Mouse (Mus musculus) ES-E14 (cell line): ENCODE results near the gene Mog. TPM values are rescaled to one million over a fixed set of nuclear protein-coding genes. Genes with fewer than 3 reads are reported as not detected.
A peak's percentile ranks its signal among the peaks of the same experiment; 100 is the strongest.

Experiments
- DNase-seq: peaks from one replicate; pipeline ENCODE4 v3.0.0-alpha.2; 2013; ENCODE audit warnings: low read depth, low spot score
- H3K27ac ChIP-seq: 2 replicates; pipeline ENCODE4 v1.5.1; 2012; ENCODE audit warnings: low read depth, mild to moderate bottlenecking, low read length, moderate library complexity, mixed read lengths; ENCODE audit not compliant: poor library complexity, insufficient read depth, severe bottlenecking
- H3K36me3 ChIP-seq: 2 replicates; pipeline ENCODE4 v1.6.1; 2012; ENCODE audit warnings: mild to moderate bottlenecking, low read length, moderate library complexity, mixed read lengths; ENCODE audit not compliant: control insufficient read depth, poor library complexity, insufficient read depth, severe bottlenecking
- H3K4me1 ChIP-seq, 2 experiments: fragments of 150-350 bp in 1 of 2; sonication (generic) in 1 of 2; 2 replicates each; pipeline ENCODE4 v1.6.1; 2012; ENCODE audit warnings: low read length in 2 of 2, mild to moderate bottlenecking in 1 of 2, mixed read lengths in 1 of 2; ENCODE audit not compliant: control insufficient read depth in 2 of 2, insufficient read depth in 2 of 2, poor library complexity in 1 of 2
- H3K4me3 ChIP-seq, 2 experiments: fragments of 150-350 bp in 1 of 2; sonication (generic) in 1 of 2; 2 replicates each; pipeline ENCODE4 v1.5.1; 2012; ENCODE audit warnings: low read length in 2 of 2, low read depth in 1 of 2, mild to moderate bottlenecking in 1 of 2, mixed read lengths in 1 of 2; ENCODE audit not compliant: insufficient read depth in 1 of 2, poor library complexity in 1 of 2, severe bottlenecking in 1 of 2
- H3K9ac ChIP-seq: 2 replicates; pipeline ENCODE4 v1.6.1; 2012; ENCODE audit warnings: low read depth, mild to moderate bottlenecking, low read length, mixed read lengths; ENCODE audit not compliant: poor library complexity, insufficient read depth, severe bottlenecking
- H3K9me3 ChIP-seq: fragments of 150-350 bp; sonication (generic); 2 replicates; pipeline ENCODE4 v1.6.1; 2012; ENCODE audit warnings: low read depth, mild to moderate bottlenecking, low read length; ENCODE audit not compliant: control insufficient read depth, insufficient read depth
- CHD2 ChIP-seq: IDR thresholded peaks from 2 replicates; pipeline ENCODE4 v1.6.1; 2014; ENCODE audit warnings: mild to moderate bottlenecking, low read depth, low read length, inconsistent platforms
- HCFC1 ChIP-seq: IDR thresholded peaks from 2 replicates; pipeline ENCODE4 v1.6.1; 2012; ENCODE audit warnings: low read length, inconsistent platforms, borderline replicate concordance; ENCODE audit not compliant: insufficient read depth
- MAFK ChIP-seq: IDR thresholded peaks from 2 replicates; pipeline ENCODE4 v1.6.1; 2014; ENCODE audit warnings: mild to moderate bottlenecking, low read depth, low read length, inconsistent platforms; ENCODE audit not compliant: insufficient read depth
- ZC3H11A ChIP-seq: IDR thresholded peaks from 2 replicates; pipeline ENCODE4 v1.6.1; 2012; ENCODE audit warnings: low read depth, mild to moderate bottlenecking, inconsistent platforms, low read length, borderline replicate concordance
- ZNF384 ChIP-seq: IDR thresholded peaks from 2 replicates; pipeline ENCODE4 v1.6.1; 2012; ENCODE audit warnings: low read depth, low read length, inconsistent platforms
- in situ Hi-C, 2 experiments: fragments of 600-800 bp; cut with MboI; formaldehyde crosslinking; loops; one replicate each; pipeline ENCODE4 v1.15.1; 2025; ENCODE audit warnings: low sequenced_read_pairs in 2 of 2, inconsistent platforms in 1 of 2; ENCODE audit not compliant: unreplicated experiment in 2 of 2
- total RNA-seq: library from RNA; depleted of rRNA; stranded (reverse); fragments of 300-350 nt; gene quantifications from 2 replicates; pipeline ENCODE4 v1.2.3, GENCODE M21; 2012

The Mog gene
- total RNA-seq, 1 experiment, result 0.62 TPM

- peaks cover 6 to 10% of the 10 kb centered on the region in 2 experiments; a peak in 3 of 4 replicates for H3K4me1 ChIP-seq
- H3K9ac ChIP-seq, result peak overlapping the region; percentile 86
- no peaks in the 10 kb centered on the region for H3K9me3 ChIP-seq
- peak overlapping the region; percentile 88 for H3K27ac ChIP-seq
- in situ Hi-C loops, result no loop called here
- peaks cover 32% of the 10 kb centered on the region for H3K36me3 ChIP-seq
- peak overlapping the region; percentile 67 to 79 for H3K4me3 ChIP-seq
- DNase-seq, result peak; percentile 95
- no peak for TF ChIP-seq ZC3H11A
- TF ChIP-seq ZNF384, result no peak
- peak; percentile 21; the same call in 1 of the 2 replicates for TF ChIP-seq HCFC1
These were observed 20.6 kb downstream of the Mog start for GRCm38 (mm10) chr17:37002364-37003330.

GRCm38 (mm10) chr17:37000863-37001262 lies 22.3 kb downstream of the Mog start, which contains the start of gene Zfp57:
Zfp57 (plus strand) TSS chr17:37001163.
- H3K9me3 ChIP-seq, result no peaks in the 10 kb centered on the region
- H3K27ac ChIP-seq, result peak within 1 kb of the TSS; percentile 63; the same call in 1 of the 2 replicates
- H3K36me3 ChIP-seq, result peaks cover 18% of the 10 kb centered on the region
- TF ChIP-seq CHD2 (no peak), HCFC1 (no peak), ZC3H11A (no peak), MAFK (no peak), ZNF384 (no peak)
- H3K4me1 ChIP-seq, result peaks cover 9 to 20% of the 10 kb centered on the region in 2 experiments
- no peak within 1 kb of the TSS; the same call in 1 of the 2 replicates for H3K9ac ChIP-seq
- in situ Hi-C loops, result no loop called here
- DNase-seq, result no peak
- peak within 1 kb of the TSS; percentile 32 to 48; a peak in 3 of 4 replicates for H3K4me3 ChIP-seq

GRCm38 (mm10) chr17:36998477-36998876 lies 24.7 kb downstream of the Mog start:
- in situ Hi-C loops, result no loop called here

GRCm38 (mm10) chr17:36997033-36997735 lies 26.0 kb downstream of the Mog start:
- in situ Hi-C loops, result no loop called here
- TF ChIP-seq HCFC1 (no peak), ZC3H11A (peak; percentile 63; the same call in 1 of the 2 replicates)
- Histone ChIP-seq H3K27ac (peak overlapping the region; percentile 92; the same call in 1 of the 2 replicates), H3K36me3 (no peaks in the 10 kb centered on the region), H3K9ac (peak overlapping the region; percentile 33; the same call in 1 of the 2 replicates), H3K9me3 (no peaks in the 10 kb centered on the region), H3K4me1 (peaks cover 14 to 28% of the 10 kb centered on the region in 2 experiments), H3K4me3 (peak overlapping the region in 1 of 2 experiments; percentile 15; a peak in 1 of 4 replicates)
- DNase-seq, result peak; percentile 99

More at GRCm38 (mm10) chr17:36998477-36998876, 24.7 kb downstream of the Mog start:
- H3K4me1 ChIP-seq, result peaks cover 14 to 27% of the 10 kb centered on the region in 2 experiments
- DNase-seq, result no peak
- H3K9me3 ChIP-seq, result no peaks in the 10 kb centered on the region
- H3K4me3 ChIP-seq, result no peak overlapping the region
- peak overlapping the region; percentile 33; the same call in 1 of the 2 replicates for H3K9ac ChIP-seq
- TF ChIP-seq CHD2, result no peak
- no peak for TF ChIP-seq MAFK
- no peak for TF ChIP-seq ZNF384
- no peak for TF ChIP-seq HCFC1
- no peak for TF ChIP-seq ZC3H11A
- H3K36me3 ChIP-seq, result no peaks in the 10 kb centered on the region
- peak overlapping the region; percentile 92; the same call in 1 of the 2 replicates for H3K27ac ChIP-seq
